Mouse (Mus musculus) bone marrow, adult 2 months (tissue): ENCODE data around the gene Sfxn3. TPM values are rescaled to one million over a fixed set of nuclear protein-coding genes. Genes with fewer than 3 reads are reported as not detected.

Experiments
- H3K27ac ChIP-seq: fragments of 200-500 bp; 2 replicates; pipeline ENCODE4 v1.5.1; 2012; ENCODE audit warnings: low read depth, mild to moderate bottlenecking, control low read depth, inconsistent platforms, low read length; ENCODE audit not compliant: control insufficient read depth, poor library complexity, insufficient read depth
- H3K4me1 ChIP-seq: fragments of 200-500 bp; 2 replicates; pipeline ENCODE4 v1.6.1; 2011; ENCODE audit warnings: low read length; ENCODE audit not compliant: control insufficient read depth, insufficient read depth
- H3K4me3 ChIP-seq: fragments of 200-500 bp; replicated peaks from 2 replicates; pipeline ENCODE3; 2011; ENCODE audit warnings: mild to moderate bottlenecking, low read depth, low read length, control low read depth; ENCODE audit not compliant: control insufficient read depth
- CTCF ChIP-seq: fragments of 200-500 bp; IDR thresholded peaks from 2 replicates; pipeline ENCODE4 v1.5.1; 2011; ENCODE audit warnings: low read length, control low read depth; ENCODE audit not compliant: control insufficient read depth, insufficient read depth
- POLR2A ChIP-seq: fragments of 200-500 bp; IDR thresholded peaks from 2 replicates; pipeline ENCODE4 v1.6.1; 2011; ENCODE audit warnings: low read depth, mild to moderate bottlenecking, control low read depth, low read length, borderline replicate concordance; ENCODE audit not compliant: control insufficient read depth
- WGBS: fragments of 180-500 bp; shearing (Covaris S2); methylation state at CpG from one replicate; pipeline ENCODE4 v1.1.7; 2018; 5-methylcytosine and 5-hydroxymethylcytosine counted together
- polyA plus RNA-seq: library from polyadenylated mRNA; stranded (reverse); fragments of >200 nt; gene quantifications from 2 replicates; pipeline ENCODE4 v1.2.4, GENCODE M21; 2011; ENCODE audit warnings: low replicate concordance; ENCODE audit not compliant: missing spikeins, insufficient read depth, insufficient read length

Gene Sfxn3
- polyA plus RNA-seq, 1 experiment, result 13.5 TPM

GRCm38 (mm10) chr19:45056908-45057698 is 9.8 kb downstream of the Sfxn3 start:
- no peak overlapping the region for H3K4me3 ChIP-seq
- H3K27ac ChIP-seq, result peak overlapping the region; percentile 62; the same call in 1 of the 2 replicates
- H3K4me1 ChIP-seq, result peaks cover 1% of the 10 kb centered on the region; the same call in 1 of the 2 replicates
- no peak for TF ChIP-seq CTCF
- no peak for TF ChIP-seq POLR2A
- 51% methylated on average over 7 of the region's 7 CpGs for WGBS

- Histone ChIP-seq H3K4me3 (peak overlapping the region; percentile 64), H3K27ac (peak overlapping the region; percentile 79), H3K4me1 (peaks cover 1% of the 10 kb centered on the region; the same call in 1 of the 2 replicates)
- WGBS, result 23% methylated on average over 7 of the region's 7 CpGs
- TF ChIP-seq POLR2A (no peak), CTCF (no peak)
Observed at GRCm38 (mm10) chr19:45057724-45058112, 10.4 kb downstream of the Sfxn3 start.

- TF ChIP-seq POLR2A (peak; percentile 69; the same call in 1 of the 2 replicates), CTCF (no peak)
- WGBS, result under 1% methylated on average over 34 of the region's 34 CpGs
- Histone ChIP-seq H3K27ac (peak overlapping the region; percentile 90), H3K4me3 (peak overlapping the region; percentile 64), H3K4me1 (peaks cover 1% of the 10 kb centered on the region; the same call in 1 of the 2 replicates)
Observed at GRCm38 (mm10) chr19:45058113-45058839, 11.0 kb downstream of the Sfxn3 start.

- Histone ChIP-seq H3K4me1 (peaks cover 1% of the 10 kb centered on the region; the same call in 1 of the 2 replicates), H3K4me3 (peak overlapping the region; percentile 64), H3K27ac (peak overlapping the region; percentile 90)
- TF ChIP-seq POLR2A (no peak), CTCF (no peak)
- WGBS, result 2% methylated on average over 14 of the region's 14 CpGs
Observed at GRCm38 (mm10) chr19:45058841-45059240, 11.5 kb downstream of the Sfxn3 start.

- 47% methylated on average over 20 of the region's 20 CpGs for WGBS
- no peak overlapping the region for H3K27ac ChIP-seq
Observed at GRCm38 (mm10) chr19:45063565-45064292, 16.4 kb downstream of the Sfxn3 start.

GRCm38 (mm10) chr19:45065226-45065625 is 17.9 kb downstream of the Sfxn3 start:
- Histone ChIP-seq H3K4me3 (no peak overlapping the region), H3K27ac (no peak overlapping the region), H3K4me1 (no peaks in the 10 kb centered on the region)
- TF ChIP-seq POLR2A (no peak), CTCF (no peak)
- 67% methylated on average over 21 of the region's 21 CpGs for WGBS

More at GRCm38 (mm10) chr19:45063565-45064292, 16.4 kb downstream of the Sfxn3 start:
- H3K4me1 ChIP-seq, result no peaks in the 10 kb centered on the region
- no peak for TF ChIP-seq POLR2A
- peak; percentile 72 for TF ChIP-seq CTCF
- H3K4me3 ChIP-seq, result no peak overlapping the region

GRCm38 (mm10) chr19:45067170-45067569 is 19.9 kb downstream of the Sfxn3 start:
- no peaks in the 10 kb centered on the region for H3K4me1 ChIP-seq
- TF ChIP-seq POLR2A (no peak), CTCF (no peak)
- H3K4me3 ChIP-seq, result no peak overlapping the region
- WGBS, result 84% methylated on average over 17 of the region's 17 CpGs
- no peak overlapping the region for H3K27ac ChIP-seq

- TF ChIP-seq POLR2A, result no peak
- TF ChIP-seq CTCF, result no peak
- Histone ChIP-seq H3K4me3 (no peak overlapping the region), H3K4me1 (no peaks in the 10 kb centered on the region), H3K27ac (no peak overlapping the region)
- WGBS, result 52% methylated on average over 7 of the region's 7 CpGs
Observed at GRCm38 (mm10) chr19:45067758-45068510, 20.6 kb downstream of the Sfxn3 start.
